Mouse (Mus musculus) intestine, postnatal 0 days (tissue): ENCODE data around the gene Clec16a. TPM values are rescaled to one million over a fixed set of nuclear protein-coding genes. Genes with fewer than 3 reads are reported as not detected.

Experiments used
- ATAC-seq: fragments of 200-750 bp; cut with Nextera tagmentation; 2 replicates; pipeline ENCODE4 v1.8.0; 2017; ENCODE audit warnings: mild to moderate bottlenecking, moderate TSS enrichment, moderate library complexity
- H3K27ac ChIP-seq: fragments of 300-500 bp; sonication (generic); 2 replicates; pipeline ENCODE4 v1.5.1; 2014; ENCODE audit warnings: mild to moderate bottlenecking, low read depth, low read length, moderate library complexity
- H3K27me3 ChIP-seq: fragments of 300-500 bp; sonication (generic); replicated peaks from 2 replicates; pipeline ENCODE4 v1.6.1; 2014; ENCODE audit warnings: low read length, mixed read lengths; ENCODE audit not compliant: control insufficient read depth, insufficient read depth
- H3K36me3 ChIP-seq: fragments of 300-500 bp; sonication (generic); 2 replicates; pipeline ENCODE4 v1.6.1; 2014; ENCODE audit warnings: mild to moderate bottlenecking, moderate library complexity; ENCODE audit not compliant: control insufficient read depth, insufficient read depth
- H3K4me1 ChIP-seq: fragments of 300-500 bp; sonication (generic); replicated peaks from 2 replicates; pipeline ENCODE4 v1.6.1; 2014; ENCODE audit warnings: antibody characterized with exemption, low read length, mixed read lengths; ENCODE audit not compliant: control insufficient read depth, insufficient read depth
- H3K4me2 ChIP-seq: fragments of 300-500 bp; sonication (generic); replicated peaks from 2 replicates; pipeline ENCODE4 v1.6.1; 2014; ENCODE audit warnings: low read depth, mild to moderate bottlenecking, moderate library complexity
- H3K4me3 ChIP-seq: fragments of 300-500 bp; sonication (generic); 2 replicates; pipeline ENCODE4 v1.5.1; 2014; ENCODE audit warnings: low read depth, low read length
- H3K9ac ChIP-seq: fragments of 300-500 bp; sonication (generic); 2 replicates; pipeline ENCODE4 v1.6.1; 2014; ENCODE audit warnings: mild to moderate bottlenecking, low read depth, low read length
- H3K9me3 ChIP-seq: fragments of 300-500 bp; sonication (generic); 2 replicates; pipeline ENCODE4 v1.6.1; 2016; ENCODE audit warnings: mixed run types; ENCODE audit not compliant: control insufficient read depth
- CTCF ChIP-seq: sonication (generic); IDR thresholded peaks from 2 replicates; pipeline ENCODE4 v1.5.1; 2016; ENCODE audit warnings: low read depth, mild to moderate bottlenecking, control low read depth, antibody characterized with exemption, moderate library complexity
- WGBS: fragments of 180-500 bp; shearing (Covaris S2); extraction: QIAGEN DNeasy Blood & Tissue Kit; methylation state at CpG from one replicate; pipeline ENCODE4 v1.1.7; 2014; 5-methylcytosine and 5-hydroxymethylcytosine counted together
- polyA plus RNA-seq: library from polyadenylated mRNA; unstranded; fragments of >200 nt; fragmentation: Nextera tagmentation; extraction: Ambion mirVana; gene quantifications from 2 replicates; pipeline ENCODE4 v1.2.1, GENCODE M21; 2015

Gene Clec16a
- polyA plus RNA-seq, 1 experiment from 2014 or later = 30.4 TPM

GRCm38 (mm10) chr16:10540763-10541597, 4.2 kb upstream of the Clec16a start:
- Histone ChIP-seq H3K27ac (no peak overlapping the region), H3K36me3 (peaks cover under 1% of the 10 kb centered on the region; the same call in 1 of the 2 replicates), H3K4me3 (peak overlapping the region; percentile 74), H3K27me3 (no peaks in the 10 kb centered on the region), H3K4me1 (peaks cover 12% of the 10 kb centered on the region; the same call in 1 of the 2 replicates), H3K9me3 (no peaks in the 10 kb centered on the region), H3K9ac (peak overlapping the region; percentile 71; the same call in 1 of the 2 replicates), H3K4me2 (peak overlapping the region; percentile 100)
- TF ChIP-seq CTCF = peak; percentile 24; the same call in 1 of the 2 replicates
- ATAC-seq = no peak
- 65% methylated on average over 16 of the region's 16 CpGs for WGBS

GRCm38 (mm10) chr16:10541598-10541930, 3.6 kb upstream of the Clec16a start:
- Histone ChIP-seq H3K27me3 (no peaks in the 10 kb centered on the region), H3K4me2 (peak overlapping the region; percentile 100), H3K4me1 (peaks cover 18% of the 10 kb centered on the region; the same call in 1 of the 2 replicates), H3K27ac (no peak overlapping the region), H3K9me3 (no peaks in the 10 kb centered on the region), H3K36me3 (no peaks in the 10 kb centered on the region), H3K4me3 (peak overlapping the region; percentile 74), H3K9ac (peak overlapping the region; percentile 71)
- ATAC-seq = no peak
- no peak for TF ChIP-seq CTCF
- WGBS = 21% methylated on average over 7 of the region's 7 CpGs

- peak overlapping the region; percentile 100 for H3K4me2 ChIP-seq
- ATAC-seq = no peak
- peak overlapping the region; percentile 74 for H3K4me3 ChIP-seq
- H3K27me3 ChIP-seq = no peaks in the 10 kb centered on the region
- TF ChIP-seq CTCF = no peak
- peak overlapping the region; percentile 71 for H3K9ac ChIP-seq
- WGBS = 4% methylated on average over 22 of the region's 22 CpGs
- H3K4me1 ChIP-seq = peaks cover 18% of the 10 kb centered on the region; the same call in 1 of the 2 replicates
- H3K36me3 ChIP-seq = no peaks in the 10 kb centered on the region
- H3K27ac ChIP-seq = no peak overlapping the region
- no peaks in the 10 kb centered on the region for H3K9me3 ChIP-seq
Observed at GRCm38 (mm10) chr16:10542266-10542665, 2.9 kb upstream of the Clec16a start.

DNA sequence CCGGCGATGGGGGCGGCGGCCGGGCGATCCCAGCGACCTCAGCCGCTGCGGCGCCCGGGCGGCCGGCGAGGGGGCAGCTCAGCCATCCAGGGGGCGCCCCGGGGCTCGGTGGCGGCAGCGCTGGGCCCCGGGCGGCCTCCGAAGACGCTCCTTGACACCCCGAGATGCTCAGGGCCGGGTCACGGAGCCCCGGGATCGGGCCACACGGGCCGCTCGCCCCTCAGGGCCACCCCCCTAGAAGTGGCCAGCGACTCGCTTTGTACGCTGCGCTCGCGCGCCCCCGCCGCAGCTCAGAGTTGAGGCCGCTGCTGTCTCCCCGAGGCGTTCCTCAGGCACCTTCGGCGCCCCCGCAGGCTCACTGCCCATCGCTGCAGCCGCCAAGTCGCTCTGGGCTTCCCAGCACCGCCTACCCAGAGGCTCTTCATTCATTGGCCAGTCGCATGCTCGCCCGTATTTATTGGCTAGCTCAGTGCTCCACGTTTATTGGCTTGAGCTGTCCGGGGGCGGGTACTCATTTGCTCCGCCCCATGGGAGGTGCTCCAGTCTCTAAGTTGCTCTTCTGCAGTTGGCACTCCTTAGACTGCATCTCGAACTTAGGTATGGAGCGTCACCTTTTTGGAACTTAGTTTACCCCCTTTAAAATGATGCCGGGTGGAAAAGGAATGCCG, 2.3 kb upstream of the Clec16a start, which contains the start of gene Dexi:
Gene Dexi (minus strand): TSS at position 357 of the 668 bp plus-strand sequence.
- under 1% methylated on average over 51 of the region's 61 CpGs for WGBS
- H3K36me3 ChIP-seq = no peaks in the 10 kb centered on the region
- H3K27me3 ChIP-seq = no peaks in the 10 kb centered on the region
- H3K4me1 ChIP-seq = peaks cover 18% of the 10 kb centered on the region; the same call in 1 of the 2 replicates
- no peaks in the 10 kb centered on the region for H3K9me3 ChIP-seq
- ATAC-seq = peak; percentile 88
- peak within 1 kb of the TSS; percentile 71 for H3K9ac ChIP-seq
- peak within 1 kb of the TSS; percentile 74 for H3K4me3 ChIP-seq
- peak within 1 kb of the TSS; percentile 100 for H3K4me2 ChIP-seq
- peak; percentile 53 for TF ChIP-seq CTCF
- H3K27ac ChIP-seq = no peak within 1 kb of the TSS

DNA sequence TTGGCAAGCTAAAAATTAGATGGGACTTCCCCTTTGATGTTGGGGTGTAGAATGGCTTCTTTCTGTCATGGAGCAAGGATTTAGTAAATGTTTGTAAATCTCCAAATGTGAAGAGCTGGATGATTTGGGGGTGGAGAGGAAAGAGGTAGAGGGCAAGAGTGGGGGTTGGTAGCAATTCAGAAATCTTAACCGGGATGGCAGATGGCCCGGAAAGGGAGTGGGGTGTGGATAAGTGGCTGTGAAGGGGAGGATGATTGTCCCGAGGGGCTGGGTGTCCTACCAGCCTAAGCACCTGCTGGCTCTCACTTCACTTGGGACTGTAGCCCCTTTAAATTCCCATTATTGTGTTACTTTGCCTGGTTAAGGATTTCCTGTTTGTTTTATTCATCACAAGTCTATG, 1.7 kb downstream of the Clec16a start:
- Histone ChIP-seq H3K9me3 (no peaks in the 10 kb centered on the region), H3K9ac (no peak overlapping the region), H3K27ac (no peak overlapping the region), H3K4me3 (no peak overlapping the region), H3K27me3 (no peaks in the 10 kb centered on the region), H3K36me3 (no peaks in the 10 kb centered on the region), H3K4me1 (peaks cover 12% of the 10 kb centered on the region; the same call in 1 of the 2 replicates), H3K4me2 (peak overlapping the region; percentile 86; the same call in 1 of the 2 replicates)
- no peak for TF ChIP-seq CTCF
- no peak for ATAC-seq
- WGBS = 44% methylated on average over 3 of the region's 3 CpGs

DNA sequence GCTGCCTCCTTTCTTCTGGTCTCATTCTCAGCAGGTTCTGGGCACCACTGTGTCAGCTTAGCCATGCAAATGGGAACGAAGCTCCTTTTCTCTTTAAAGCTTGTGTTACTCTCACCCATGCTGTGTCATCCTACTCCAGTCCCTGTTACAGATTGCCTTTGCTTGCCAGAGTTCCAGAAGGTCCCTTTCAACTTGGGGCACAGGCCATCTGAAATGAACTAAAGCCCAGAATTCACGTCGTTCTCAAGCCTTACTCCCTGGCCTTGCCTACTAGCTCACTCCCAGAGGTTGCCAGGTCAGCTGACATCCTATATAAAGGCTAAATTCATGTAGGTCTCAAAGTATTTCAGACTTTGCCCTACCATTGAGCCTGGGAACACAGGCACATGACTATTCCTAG, 3.8 kb downstream of the Clec16a start:
- no peak for TF ChIP-seq CTCF
- 64% methylated on average over 3 of the region's 3 CpGs for WGBS
- no peaks in the 10 kb centered on the region for H3K27me3 ChIP-seq
- ATAC-seq = no peak
- H3K4me3 ChIP-seq = no peak overlapping the region
- no peak overlapping the region for H3K27ac ChIP-seq
- H3K4me1 ChIP-seq = peaks cover 9% of the 10 kb centered on the region; the same call in 1 of the 2 replicates
- no peaks in the 10 kb centered on the region for H3K36me3 ChIP-seq
- no peaks in the 10 kb centered on the region for H3K9me3 ChIP-seq
- H3K4me2 ChIP-seq = no peak overlapping the region
- H3K9ac ChIP-seq = no peak overlapping the region
